Mouse (Mus musculus): ENCODE data around the gene Plekhg2.
"Not testable (repeated sequence)": the region's sequence is repeated elsewhere in the genome, so short reads cannot be mapped to it uniquely, and the experiment has no call there.

Gene Plekhg2

GRCm38 (mm10) chr7:28372251-28373108 is at the start of gene Plekhg2:
Gene Plekhg2 (minus strand): TSS chr7:28372599.
- peak; percentile 100 for DNase-seq

- DNase-seq, result no peak
Observed at GRCm38 (mm10) chr7:28419416-28419815, 47.0 kb upstream of the Plekhg2 start.

- DNase-seq, result peak; percentile 73
Observed at GRCm38 (mm10) chr7:28418096-28418670, 45.8 kb upstream of the Plekhg2 start.

GRCm38 (mm10) chr7:28417368-28417767 is 45.0 kb upstream of the Plekhg2 start:
- DNase-seq, result no peak

- no peak for DNase-seq
Observed at GRCm38 (mm10) chr7:28412826-28413225, 40.4 kb upstream of the Plekhg2 start.

- peak; percentile 75 for DNase-seq
Observed at GRCm38 (mm10) chr7:28410841-28411475, 38.6 kb upstream of the Plekhg2 start.

GRCm38 (mm10) chr7:28401942-28402341 is 29.5 kb upstream of the Plekhg2 start:
- no peak for DNase-seq

GRCm38 (mm10) chr7:28401030-28401429 is 28.6 kb upstream of the Plekhg2 start:
- no peak for DNase-seq

- DNase-seq, result no peak
Observed at GRCm38 (mm10) chr7:28398696-28399340, 26.4 kb upstream of the Plekhg2 start.

GRCm38 (mm10) chr7:28398000-28398399 is 25.6 kb upstream of the Plekhg2 start:
- DNase-seq, result no peak

GRCm38 (mm10) chr7:28395425-28395824 is 23.0 kb upstream of the Plekhg2 start:
- DNase-seq, result no peak

- DNase-seq, result no peak
Observed at GRCm38 (mm10) chr7:28393272-28393951, 21.0 kb upstream of the Plekhg2 start.

- DNase-seq, result peak; percentile 99
Observed at GRCm38 (mm10) chr7:28392429-28393271, 20.3 kb upstream of the Plekhg2 start, which contains the start of the genes Med29 and Paf1. Gene Med29 (minus strand): TSS chr7:28392708. Gene Paf1 (plus strand): TSS chr7:28392951.

- no peak for DNase-seq
Observed at GRCm38 (mm10) chr7:28390331-28390730, 17.9 kb upstream of the Plekhg2 start.

- not testable (repeated sequence) for DNase-seq
Observed at GRCm38 (mm10) chr7:28387384-28387783, 15.0 kb upstream of the Plekhg2 start.

GRCm38 (mm10) chr7:28386877-28387276 is 14.5 kb upstream of the Plekhg2 start:
- DNase-seq, result not testable (repeated sequence)

GRCm38 (mm10) chr7:28386462-28386861 is 14.1 kb upstream of the Plekhg2 start:
- peak; percentile 76 for DNase-seq

- DNase-seq, result no peak
Observed at GRCm38 (mm10) chr7:28386007-28386406, 13.6 kb upstream of the Plekhg2 start.

- no peak for DNase-seq
Observed at GRCm38 (mm10) chr7:28385196-28385595, 12.8 kb upstream of the Plekhg2 start.

GRCm38 (mm10) chr7:28384162-28384561 is 11.8 kb upstream of the Plekhg2 start:
- DNase-seq, result no peak

- DNase-seq, result no peak
Observed at GRCm38 (mm10) chr7:28383606-28384005, 11.2 kb upstream of the Plekhg2 start.

Data from kidney, adult 11 months (tissue).